Mouse (Mus musculus) testis, postnatal 14 days (tissue): Measurements from ENCODE around the gene Cltc.

Experiments used
- DNase-seq: peaks from one replicate; pipeline ENCODE4 v3.0.0; 2021; ENCODE audit warnings: low spot score

Gene Cltc

DNA sequence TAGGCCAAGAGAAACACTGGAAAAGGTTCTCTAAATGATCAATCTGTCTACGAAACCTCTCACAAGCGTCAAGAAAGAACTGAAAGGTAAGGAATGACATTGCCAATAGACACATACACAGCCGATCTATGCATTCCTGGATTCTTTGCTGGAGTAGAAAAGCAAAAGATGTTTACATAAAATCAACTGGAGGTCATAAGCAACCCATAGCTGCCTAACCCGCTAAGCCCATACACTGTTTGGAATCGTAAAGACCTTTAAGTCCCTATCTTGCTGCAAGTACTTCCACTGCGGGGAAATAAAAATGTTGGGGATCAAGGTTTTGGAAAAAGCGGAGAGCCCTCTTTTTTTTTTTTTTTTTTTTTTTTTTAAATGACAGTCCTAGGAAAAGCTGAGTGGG lies 74.5 kb downstream of the Cltc start:
- DNase-seq: no peak

DNA sequence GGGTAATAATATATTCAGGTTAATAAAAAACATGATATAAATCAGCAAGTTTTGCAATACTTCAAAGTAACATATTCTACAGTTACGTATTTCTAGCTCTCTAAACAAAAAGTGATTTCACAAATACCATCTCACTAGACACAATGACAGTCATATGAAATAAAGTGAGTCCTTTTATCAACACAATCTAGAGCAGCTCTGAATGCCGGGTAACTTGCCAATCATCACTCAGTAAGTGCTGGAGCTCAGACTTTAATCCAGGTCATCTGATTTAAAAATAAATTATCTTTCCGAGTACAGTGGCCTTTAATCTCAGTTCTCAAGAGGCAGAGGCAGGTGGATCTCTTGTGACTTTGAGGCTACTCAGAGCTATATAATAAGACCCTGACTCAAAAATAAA lies 75.9 kb downstream of the Cltc start:
- no peak for DNase-seq

DNA sequence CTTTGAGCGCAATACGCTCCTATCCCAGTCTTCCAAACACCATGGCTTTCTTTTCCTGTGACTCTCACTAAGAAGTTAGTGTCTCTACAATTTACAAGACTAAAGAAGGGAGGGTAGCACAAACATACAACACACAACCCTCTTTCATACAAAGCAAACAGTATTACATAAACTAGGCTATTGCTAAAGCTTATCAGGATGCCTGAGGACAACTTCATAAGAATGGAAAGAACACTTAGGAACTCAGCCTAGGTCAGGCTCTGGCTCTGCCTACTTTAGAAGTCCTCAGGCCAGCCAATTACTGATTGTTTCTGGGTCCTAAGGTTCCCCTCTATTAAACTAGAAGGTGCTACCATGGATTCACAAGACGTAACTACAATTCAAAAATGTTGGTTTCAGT lies 76.6 kb downstream of the Cltc start:
- no peak for DNase-seq

DNA sequence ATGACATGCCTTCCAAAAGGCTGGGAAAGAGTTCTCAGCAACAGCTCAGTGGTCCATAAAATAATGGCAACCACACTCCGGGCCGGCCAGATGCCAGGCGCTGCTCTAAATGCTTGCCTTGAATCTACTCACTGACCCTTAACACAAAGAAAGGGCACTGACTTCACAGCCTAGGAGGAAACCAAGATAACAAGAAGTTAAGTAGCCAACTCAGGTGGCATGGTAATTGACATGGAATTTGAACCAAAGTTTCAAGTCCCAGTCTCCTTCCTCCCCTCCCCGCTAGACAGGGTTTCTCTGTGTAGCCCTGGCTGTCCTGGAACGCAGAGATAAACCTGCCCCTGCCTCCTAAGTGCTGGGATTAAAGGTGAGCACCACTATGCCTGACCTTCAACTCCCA lies 78.4 kb downstream of the Cltc start:
- DNase-seq: no peak

DNA sequence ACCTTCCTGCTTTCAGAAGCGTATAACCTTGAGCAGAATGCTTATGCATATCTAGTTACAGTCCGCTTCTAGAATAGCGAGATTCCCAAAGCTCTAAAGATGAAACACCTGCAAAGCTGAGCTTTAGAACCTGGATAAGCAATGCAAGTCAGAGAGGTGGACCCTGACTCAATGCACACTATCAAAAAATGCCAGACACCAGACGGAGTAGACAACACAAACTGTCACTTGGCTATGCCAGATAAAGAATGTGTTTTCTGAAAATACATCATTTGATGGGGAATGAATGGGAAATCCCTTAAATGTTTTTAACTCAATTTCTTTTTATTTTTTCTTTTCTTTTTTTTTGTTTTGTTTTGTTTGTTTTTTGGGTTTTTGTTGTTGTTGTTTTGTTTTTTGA lies 81.8 kb downstream of the Cltc start:
- DNase-seq: no peak

DNA sequence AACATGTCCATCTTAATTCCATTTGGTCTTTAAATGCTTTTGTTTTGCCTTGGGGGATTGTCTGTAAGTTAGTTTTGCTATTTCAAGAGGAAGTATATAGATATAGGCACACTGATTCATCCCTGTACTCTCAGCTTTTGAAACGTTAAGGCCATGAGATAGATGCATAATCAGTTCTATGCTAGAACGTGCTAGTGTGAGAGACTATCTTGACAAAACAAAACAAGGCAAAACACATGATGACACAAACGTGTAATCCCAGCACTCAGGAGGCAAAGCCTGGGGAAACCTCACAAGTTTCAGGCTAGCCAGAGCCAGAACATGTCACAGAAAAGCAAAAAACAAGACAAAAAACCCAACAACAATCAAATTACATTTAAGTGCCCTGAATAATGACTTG lies 84.6 kb downstream of the Cltc start:
- DNase-seq: no peak

DNA sequence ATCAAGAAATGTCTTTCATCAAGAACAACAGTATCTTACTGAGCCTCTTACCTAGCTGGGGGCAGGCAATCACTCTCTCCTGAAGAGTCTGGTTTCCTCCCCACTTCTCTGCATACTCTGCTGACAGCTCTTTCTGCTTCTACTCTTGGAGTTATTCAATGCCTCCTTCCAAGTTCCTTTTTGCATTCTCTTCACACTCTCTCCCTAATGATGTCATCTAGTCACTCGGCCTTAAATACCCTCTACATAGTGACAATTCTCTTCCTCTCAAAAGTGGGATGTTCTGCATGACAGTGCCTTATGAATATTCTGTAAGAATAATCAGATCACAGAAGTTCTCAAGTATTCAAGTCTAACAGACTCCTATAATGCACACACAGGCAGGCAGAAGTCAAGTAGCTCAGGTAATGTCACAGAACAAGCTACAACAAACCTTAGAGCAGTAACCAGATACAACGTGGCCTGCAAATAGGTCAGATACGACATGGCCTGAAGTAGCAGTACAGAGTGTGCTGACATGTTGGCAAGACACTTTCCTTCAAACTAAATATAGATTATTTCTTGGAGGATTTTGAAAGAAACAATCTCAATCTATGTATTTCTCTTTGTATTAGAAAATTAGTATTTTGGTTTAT lies 86.2 kb downstream of the Cltc start:
- DNase-seq: no peak

DNA sequence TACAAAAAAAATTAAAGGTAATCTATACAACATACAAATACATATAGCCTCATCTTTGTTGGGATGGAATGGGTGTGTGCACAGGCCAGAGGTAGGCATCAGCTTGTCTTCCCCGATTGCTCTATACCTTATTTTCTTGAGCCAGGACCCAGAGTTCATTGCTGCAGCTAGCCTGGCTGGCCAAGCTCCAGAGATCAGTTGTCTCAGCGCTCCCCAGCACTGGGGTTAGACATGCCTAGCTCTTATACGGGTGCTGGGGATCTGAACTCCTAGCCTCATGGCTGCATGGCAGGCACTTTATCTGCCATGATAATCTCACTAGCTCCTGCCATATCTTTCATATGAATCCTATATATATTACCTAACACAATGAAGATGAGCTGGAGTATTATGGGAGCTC lies 89.2 kb downstream of the Cltc start:
- no peak for DNase-seq

DNA sequence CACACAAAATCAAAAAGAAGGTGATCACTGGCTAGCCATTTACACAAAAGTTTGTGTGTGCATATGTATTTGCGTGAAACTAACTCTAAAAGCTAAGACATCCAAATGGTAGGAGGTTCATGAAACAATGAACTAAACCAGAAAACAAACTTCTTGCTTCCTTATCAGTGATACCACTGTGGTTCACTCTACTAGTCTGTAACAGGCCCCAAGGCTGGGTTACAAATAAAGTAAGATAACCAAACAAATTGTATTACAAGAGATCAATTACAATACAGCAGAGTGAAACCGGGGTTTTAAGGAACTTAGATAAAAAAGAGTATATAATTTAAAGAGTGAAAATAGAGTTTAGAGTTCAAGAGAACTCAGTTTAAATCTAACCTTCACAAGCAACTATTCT lies 89.8 kb downstream of the Cltc start:
- no peak for DNase-seq

DNA sequence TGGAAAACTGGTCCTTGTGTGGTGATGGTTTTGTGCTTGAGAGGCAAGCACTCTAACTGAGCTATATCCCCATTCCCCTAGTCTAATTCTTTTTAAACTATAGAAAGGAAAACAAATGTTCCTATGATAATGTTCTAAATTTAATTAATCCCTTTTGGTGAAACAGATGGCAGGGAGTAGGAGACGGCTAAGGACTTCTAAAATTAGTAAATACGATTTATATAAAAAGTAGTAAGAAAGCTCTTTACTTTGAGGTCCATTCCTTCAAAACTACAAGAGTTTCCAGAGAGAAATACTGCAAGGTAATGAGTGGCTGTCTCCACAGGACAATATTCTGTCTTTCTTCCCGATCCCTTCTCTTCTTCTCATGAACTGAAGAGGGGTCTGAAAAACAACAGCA lies 93.0 kb downstream of the Cltc start:
- DNase-seq: no peak

DNA sequence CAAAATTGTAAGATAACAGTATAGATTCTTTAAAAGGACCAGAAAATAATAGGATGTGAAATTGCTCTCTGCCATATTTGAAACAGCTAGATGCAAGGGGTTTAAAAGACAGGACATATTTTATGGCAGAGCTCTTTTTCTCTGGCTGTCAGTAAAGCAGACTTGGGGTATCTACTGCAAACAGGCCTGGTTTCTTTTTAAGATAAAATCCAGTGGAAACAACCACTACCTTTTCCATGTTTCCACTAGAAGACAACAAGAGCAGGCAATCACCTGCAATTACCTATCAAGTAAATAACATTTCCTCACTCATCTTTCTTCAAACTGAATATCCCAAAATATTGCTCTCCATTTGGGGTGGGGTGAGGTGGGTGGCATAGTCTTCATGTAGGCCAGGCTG lies 93.4 kb downstream of the Cltc start:
- no peak for DNase-seq

DNA sequence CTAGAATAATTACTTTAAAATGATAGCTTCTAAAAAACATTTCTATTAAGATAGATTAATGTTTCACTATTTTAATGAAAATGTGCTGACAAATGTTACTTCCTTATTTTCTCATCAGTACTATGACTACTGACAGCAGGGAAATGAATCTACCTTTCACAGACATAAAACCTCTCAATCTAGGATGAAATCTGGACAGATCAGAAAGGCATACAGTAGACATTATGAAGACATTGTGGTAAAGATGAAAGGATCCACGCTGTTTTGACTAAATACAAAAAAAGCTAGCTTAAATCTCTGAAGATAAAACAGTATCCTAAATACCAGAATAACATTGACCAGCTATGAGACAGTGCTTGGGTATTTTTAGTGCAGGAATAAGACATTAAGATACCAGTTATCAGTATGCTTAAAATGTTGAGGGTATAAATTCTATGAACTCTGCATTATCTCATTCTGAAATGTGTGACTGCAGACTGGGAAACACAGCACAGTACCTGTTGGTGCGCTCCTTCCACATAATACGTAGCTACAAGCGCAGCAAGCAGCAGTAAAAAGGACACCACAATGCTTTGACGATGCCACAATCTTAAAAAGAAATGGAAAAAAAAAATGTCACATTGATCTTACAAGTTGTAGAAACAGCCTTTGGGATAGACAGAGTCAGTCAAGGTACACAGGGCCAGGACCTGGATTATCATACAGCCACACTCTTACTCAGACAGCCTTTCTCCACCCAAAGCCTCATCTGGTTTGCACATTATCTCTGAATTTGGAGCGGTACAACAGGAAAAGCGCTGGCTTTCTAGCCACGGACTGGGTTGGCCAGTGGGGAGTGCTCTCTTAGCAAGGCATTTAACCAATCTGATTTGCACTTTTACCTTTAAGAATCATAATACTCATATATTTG lies 94.1 kb downstream of the Cltc start:
- DNase-seq: no peak

DNA sequence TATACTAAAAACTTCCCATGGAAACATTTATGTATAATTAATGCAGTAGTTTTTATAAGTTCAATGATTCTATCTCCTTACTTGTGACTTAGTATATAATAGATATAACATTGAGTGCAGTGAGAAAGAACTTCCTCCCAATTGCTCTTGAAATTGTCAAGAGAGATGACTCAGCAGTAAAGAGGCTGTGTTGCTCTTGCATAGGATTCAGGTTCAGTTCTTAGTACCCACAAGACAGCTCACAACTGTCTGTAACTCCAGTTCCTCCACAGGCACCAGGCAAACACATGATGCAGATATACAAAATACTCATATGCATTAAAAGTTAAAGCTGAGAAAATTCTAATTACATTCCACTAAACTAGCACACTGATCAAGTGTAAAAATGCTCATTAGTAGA lies 99.5 kb downstream of the Cltc start:
- no peak for DNase-seq

DNA sequence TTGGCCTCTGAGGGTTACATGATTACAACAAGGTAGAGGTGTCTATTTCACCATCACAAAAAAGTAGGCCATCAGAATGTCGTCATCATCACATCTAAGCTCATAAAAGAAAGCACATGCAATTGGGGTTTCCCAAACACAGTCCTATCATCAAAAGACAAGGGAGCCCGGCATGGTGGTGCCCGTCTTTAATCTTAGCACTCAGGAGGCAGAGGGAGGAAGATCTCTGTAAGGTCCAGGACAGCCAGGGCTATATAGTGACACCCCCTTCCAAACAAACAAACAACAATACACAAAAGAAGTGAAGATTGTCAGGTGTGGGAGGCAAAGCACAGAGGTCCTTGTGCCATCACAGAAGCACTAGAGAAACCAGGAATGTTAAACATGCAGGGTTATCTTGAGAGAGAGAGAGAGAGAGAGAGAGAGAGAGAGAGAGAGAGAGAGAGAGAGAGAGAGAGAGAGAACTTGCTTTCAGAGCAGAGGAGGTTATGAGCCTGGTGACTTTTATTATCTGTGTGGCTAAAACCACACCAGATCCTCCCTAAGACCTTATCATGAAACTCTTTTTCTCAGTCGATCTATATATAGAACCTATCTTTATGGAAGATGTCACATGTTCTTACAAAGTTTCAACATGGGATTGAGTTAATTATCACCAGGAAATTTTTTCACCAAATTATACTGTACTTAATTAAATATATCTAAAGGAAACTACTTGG lies 100.4 kb downstream of the Cltc start:
- no peak for DNase-seq

DNA sequence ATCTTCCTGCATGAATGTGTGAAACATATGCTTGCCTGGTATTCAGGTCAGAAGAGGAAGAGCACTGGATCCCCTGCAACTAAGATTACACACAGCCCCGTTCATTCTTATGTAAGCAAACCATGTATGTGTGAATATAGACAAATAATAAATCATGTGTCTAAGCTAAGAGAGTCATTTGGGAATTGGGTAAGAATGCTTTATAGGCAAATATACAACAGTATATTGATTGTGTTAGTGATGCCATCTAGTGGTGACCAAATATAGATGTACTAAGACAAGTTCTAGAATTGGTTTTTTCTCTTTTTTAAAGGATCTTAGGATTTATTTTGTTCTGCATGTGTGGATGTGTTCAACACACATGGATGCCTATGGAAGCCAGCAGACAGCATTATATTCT lies 101.7 kb downstream of the Cltc start:
- no peak for DNase-seq

DNA sequence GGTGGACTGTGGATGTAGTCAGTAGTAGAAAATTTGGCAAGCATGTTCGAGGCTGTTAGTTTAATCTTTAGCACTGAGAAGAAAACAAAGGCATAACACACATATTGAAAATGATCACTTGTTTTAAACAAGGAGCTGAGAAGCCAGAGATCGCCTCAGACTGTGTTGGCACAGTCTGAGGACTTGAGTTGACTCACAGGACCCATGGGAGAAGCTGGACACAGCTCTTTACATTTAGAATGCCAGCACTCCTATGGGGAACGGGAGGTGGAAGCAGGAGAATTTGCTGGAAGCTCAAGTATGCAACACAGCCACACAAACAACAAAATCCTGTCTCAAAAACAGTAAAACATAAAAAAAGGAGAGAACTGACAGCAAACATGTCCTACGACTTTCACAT lies 103.3 kb downstream of the Cltc start:
- no peak for DNase-seq

DNA sequence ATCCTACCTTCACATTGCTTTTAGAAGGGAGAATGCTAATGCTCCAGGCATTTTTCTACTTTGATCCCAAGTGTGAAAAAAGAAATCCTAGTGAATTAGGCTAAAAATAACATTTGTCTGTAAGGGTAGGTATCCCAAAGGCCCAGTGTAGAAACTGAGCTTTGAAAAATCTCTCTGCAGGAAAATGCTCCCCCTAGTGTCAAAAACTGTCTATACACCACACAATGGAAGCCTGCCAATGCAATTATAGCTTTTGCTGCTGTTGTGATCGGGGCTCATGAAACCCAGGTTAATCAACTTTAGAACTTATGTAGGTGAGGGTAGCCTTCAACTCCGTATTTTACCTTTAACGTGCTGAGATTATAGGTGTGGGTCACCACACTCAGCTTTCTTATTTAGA lies 103.9 kb downstream of the Cltc start:
- DNase-seq: no peak

DNA sequence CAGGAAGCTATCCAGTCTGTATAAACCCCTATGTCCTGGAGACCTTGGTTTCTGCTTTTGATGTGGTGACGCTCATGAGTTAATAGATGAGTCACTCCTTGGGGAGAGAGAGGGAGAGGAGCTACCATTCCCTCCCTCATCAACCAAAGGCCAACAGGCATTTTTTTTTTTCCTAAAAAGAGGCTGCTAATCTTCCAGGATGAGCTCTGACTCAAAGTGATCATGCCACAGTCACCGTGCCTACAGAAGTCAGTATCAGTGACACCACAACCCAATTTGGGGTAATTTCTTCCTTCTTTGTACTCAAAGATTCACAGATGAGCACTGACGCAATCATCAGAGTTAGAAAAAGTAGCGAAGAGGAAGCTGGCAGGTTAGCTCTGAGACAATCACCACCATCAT lies 104.8 kb downstream of the Cltc start:
- no peak for DNase-seq

DNA sequence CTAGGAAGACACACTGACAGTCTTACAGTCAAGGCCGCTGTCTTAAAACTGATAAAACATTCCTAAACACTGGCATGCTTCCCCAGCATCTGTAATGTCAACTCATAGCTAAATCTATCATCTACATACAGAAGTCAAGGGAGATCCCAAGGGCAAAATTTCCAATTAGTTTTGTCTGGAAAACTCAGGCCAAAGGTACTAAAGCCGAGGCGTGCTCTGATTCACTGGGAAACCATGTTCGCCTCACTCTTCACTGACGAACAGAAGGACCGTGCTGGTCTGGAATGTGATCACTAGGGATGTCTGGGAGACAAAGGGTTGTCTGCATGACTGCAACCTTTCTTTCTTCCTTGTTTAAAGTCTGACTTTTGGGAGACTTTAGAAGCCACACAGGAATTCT lies 106.7 kb downstream of the Cltc start:
- DNase-seq: no peak

DNA sequence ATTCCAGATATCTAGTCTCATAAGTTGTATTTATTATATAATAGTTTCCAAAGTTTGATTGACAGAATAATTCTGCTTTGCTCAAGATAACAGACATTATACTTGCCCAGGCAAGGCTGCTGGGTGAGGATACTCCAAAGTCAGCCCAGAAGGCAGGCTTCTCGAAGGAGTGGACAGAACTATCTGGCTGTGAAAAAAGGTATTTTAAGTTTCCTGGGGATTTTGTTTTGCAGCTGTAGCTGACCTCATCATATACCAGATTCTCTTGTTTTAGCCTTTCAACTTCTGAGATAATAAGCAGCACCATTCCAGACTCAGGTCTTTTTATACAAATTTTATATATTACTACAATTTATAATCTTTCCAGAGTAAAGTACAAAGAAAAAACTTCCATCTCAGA lies 107.8 kb downstream of the Cltc start:
- DNase-seq: no peak

DNA sequence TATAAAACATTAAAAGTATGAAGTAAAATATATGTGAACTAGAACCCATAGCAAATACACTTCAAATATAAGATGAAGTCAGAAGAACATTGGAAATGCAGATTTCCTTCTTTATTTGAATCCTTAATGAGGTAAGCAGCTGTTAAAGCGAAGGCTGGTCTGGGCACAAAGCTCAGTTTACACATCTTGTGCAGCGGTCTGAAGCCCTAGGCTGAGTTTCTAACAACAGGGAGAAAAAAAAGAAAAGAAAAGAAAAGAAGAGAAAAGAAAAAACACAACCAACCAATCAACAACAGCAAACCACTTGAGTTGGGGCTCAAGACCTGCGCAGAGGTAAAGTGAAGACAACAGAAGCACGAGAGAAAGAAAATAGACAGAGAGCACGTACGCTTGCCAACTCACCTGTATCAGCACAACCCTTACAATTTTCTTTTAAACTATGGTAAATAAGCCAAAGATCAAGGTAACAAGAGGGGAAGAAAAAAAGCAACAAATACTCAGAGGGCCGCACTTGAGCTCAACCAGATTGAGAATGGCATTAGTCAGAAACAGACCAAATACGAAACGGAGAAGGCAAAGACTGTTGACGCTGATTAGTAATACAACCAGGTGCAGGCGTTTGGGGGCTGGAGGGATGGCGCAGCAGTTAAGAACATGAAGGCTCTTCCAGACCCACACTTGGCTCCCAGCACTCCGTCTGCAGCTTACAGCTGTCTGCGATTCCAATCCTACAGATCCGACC lies 109.5 kb downstream of the Cltc start:
- DNase-seq: no peak

DNA sequence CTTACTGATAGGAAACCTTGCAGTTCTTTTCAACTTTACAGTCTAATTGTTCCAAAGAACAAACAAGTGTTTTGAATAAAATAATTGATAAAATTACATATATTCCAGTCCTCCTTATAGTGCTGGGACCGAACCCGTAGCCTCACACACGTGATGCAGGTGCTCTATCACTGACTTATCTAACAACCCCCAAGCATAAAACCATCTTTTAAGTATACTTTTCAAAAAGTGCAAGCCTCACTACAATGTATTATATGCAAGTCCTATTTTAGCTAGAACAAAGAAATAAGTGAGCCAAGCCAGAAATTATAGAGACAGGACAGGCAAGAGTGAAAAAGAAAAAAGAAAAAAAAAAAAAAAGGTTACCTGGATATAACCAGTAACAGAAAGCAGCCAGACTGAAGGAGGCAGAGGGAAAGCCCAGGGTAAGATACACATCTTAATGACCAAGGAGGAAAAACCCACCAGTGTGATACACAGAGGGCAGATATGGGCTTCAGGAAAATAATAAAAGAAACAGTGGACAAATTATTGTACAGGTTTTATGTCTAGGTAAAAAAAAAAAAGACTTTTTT lies 110.4 kb downstream of the Cltc start:
- DNase-seq: no peak
